Mouse (Mus musculus) MEL (cell line): ENCODE results near the gene Gp6. TPM values are rescaled to one million over a fixed set of nuclear protein-coding genes. Genes with fewer than 3 reads are reported as not detected.

ENCODE experiments used
- DNase-seq: peaks from one replicate; pipeline ENCODE4 v3.0.0; 2011; ENCODE audit warnings: low read depth, low spot score
- H3K27ac ChIP-seq: 2 replicates; pipeline ENCODE4 v1.5.1; 2012; ENCODE audit warnings: low read depth, mild to moderate bottlenecking, control low read depth, low read length, moderate library complexity; ENCODE audit not compliant: control insufficient read depth
- H3K27me3 ChIP-seq, 2 experiments: fragments of 150-350 bp in 1 of 2; sonication (generic) in 1 of 2; 2 replicates each; pipeline ENCODE4 v1.6.1; 2012; ENCODE audit warnings: low read length in 2 of 2, mild to moderate bottlenecking in 2 of 2, improper control_type of control experiment in 1 of 2, moderate library complexity in 1 of 2; ENCODE audit not compliant: insufficient read depth in 2 of 2, control insufficient read depth in 1 of 2
- H3K36me3 ChIP-seq, 2 experiments: 2 replicates each; pipeline ENCODE4 v1.6.1; 2012 to 2014; ENCODE audit warnings: low read length in 2 of 2, improper control_type of control experiment in 1 of 2, inconsistent platforms in 1 of 2, mild to moderate bottlenecking in 1 of 2; ENCODE audit not compliant: insufficient read depth in 2 of 2, control insufficient read depth in 1 of 2
- H3K4me1 ChIP-seq, 2 experiments: fragments of 150-350 bp in 1 of 2; sonication (generic) in 1 of 2; 2 replicates each; pipeline ENCODE4 v1.6.1; 2012; ENCODE audit warnings: low read length in 2 of 2, improper control_type of control experiment in 1 of 2, mild to moderate bottlenecking in 1 of 2; ENCODE audit not compliant: insufficient read depth in 2 of 2, control insufficient read depth in 1 of 2
- H3K4me3 ChIP-seq, 2 experiments: fragments of 150-350 bp in 1 of 2; sonication (generic) in 1 of 2; 2 replicates each; pipeline ENCODE4 v1.5.1; 2012; ENCODE audit warnings: low read depth in 2 of 2, low read length in 2 of 2, mild to moderate bottlenecking in 2 of 2, moderate library complexity in 2 of 2, control low read depth in 1 of 2, improper control_type of control experiment in 1 of 2; ENCODE audit not compliant: control insufficient read depth in 1 of 2, insufficient read depth in 1 of 2
- H3K79me2 ChIP-seq: 2 replicates; pipeline ENCODE4 v1.6.1; 2012; ENCODE audit warnings: mild to moderate bottlenecking, low read length, moderate library complexity; ENCODE audit not compliant: control insufficient read depth, poor library complexity, insufficient read depth
- H3K9ac ChIP-seq: 2 replicates; pipeline ENCODE4 v1.6.1; 2012; ENCODE audit warnings: low read depth, mild to moderate bottlenecking, control low read depth, low read length, moderate library complexity; ENCODE audit not compliant: control insufficient read depth, poor library complexity, severe bottlenecking
- H3K9me3 ChIP-seq: fragments of 150-350 bp; sonication (generic); replicated peaks from 2 replicates; pipeline ENCODE4 v1.6.1; 2012; ENCODE audit warnings: mild to moderate bottlenecking, low read length, improper control_type of control experiment, moderate library complexity; ENCODE audit not compliant: insufficient read depth
- CHD2 ChIP-seq: IDR thresholded peaks from 2 replicates; pipeline ENCODE4 v1.6.1; 2011; ENCODE audit warnings: low read length, improper control_type of control experiment
- CTCF ChIP-seq, 3 experiments: IDR thresholded peaks in 2 of 3; conservative IDR thresholded peaks in 1 of 3; 2 replicates each; pipeline ENCODE4 v1.5.1; 2011 to 2012; ENCODE audit warnings: low read length in 3 of 3, low read depth in 2 of 3, mild to moderate bottlenecking in 2 of 3, improper control_type of control experiment in 1 of 3, inconsistent platforms in 1 of 3, mixed read lengths in 1 of 3, moderate library complexity in 1 of 3; ENCODE audit not compliant: control insufficient read depth in 1 of 3, insufficient read depth in 1 of 3, poor library complexity in 1 of 3, severe bottlenecking in 1 of 3
- E2F4 ChIP-seq: IDR thresholded peaks from 2 replicates; pipeline ENCODE4 v1.6.1; 2011; ENCODE audit warnings: low read depth, low read length, improper control_type of control experiment, borderline replicate concordance
- GATA1 ChIP-seq: IDR thresholded peaks from 2 replicates; pipeline ENCODE4 v1.6.1; 2011; ENCODE audit warnings: low read depth, low read length, improper control_type of control experiment
- MYB ChIP-seq: IDR thresholded peaks from 2 replicates; pipeline ENCODE4 v1.6.1; 2011; ENCODE audit warnings: mild to moderate bottlenecking, low read depth, low read length, improper control_type of control experiment
- NELFE ChIP-seq: IDR thresholded peaks from 2 replicates; pipeline ENCODE4 v1.6.1; 2011; ENCODE audit warnings: low read depth, low read length, improper control_type of control experiment
- NRF1 ChIP-seq: IDR thresholded peaks from 2 replicates; pipeline ENCODE4 v1.6.1; 2014; ENCODE audit warnings: low read depth, mild to moderate bottlenecking, inconsistent platforms, low read length, improper control_type of control experiment, moderate library complexity; ENCODE audit not compliant: poor library complexity, insufficient read depth, severe bottlenecking
- POLR2AphosphoS5 ChIP-seq: IDR thresholded peaks from 2 replicates; pipeline ENCODE4 v1.6.1; 2012; ENCODE audit warnings: low read depth, borderline replicate concordance, mild to moderate bottlenecking, inconsistent platforms, low read length, moderate library complexity, mixed read lengths
- RAD21 ChIP-seq: IDR thresholded peaks from 2 replicates; pipeline ENCODE4 v1.6.1; 2011; ENCODE audit warnings: mild to moderate bottlenecking, low read depth, low read length, improper control_type of control experiment
- SIN3A ChIP-seq: IDR thresholded peaks from 2 replicates; pipeline ENCODE4 v1.6.1; 2012; ENCODE audit warnings: low read length, improper control_type of control experiment, inconsistent platforms
- SMC3 ChIP-seq: IDR thresholded peaks from 2 replicates; pipeline ENCODE4 v1.6.1; 2011; ENCODE audit warnings: low read depth, low read length, improper control_type of control experiment
- TBP ChIP-seq: IDR thresholded peaks from 2 replicates; pipeline ENCODE4 v1.8.0; 2011; ENCODE audit warnings: low read depth, low read length, improper control_type of control experiment
- USF2 ChIP-seq, 2 experiments: IDR thresholded peaks; 2 replicates each; pipeline ENCODE4 v1.6.1; 2011 to 2012; ENCODE audit warnings: improper control_type of control experiment in 2 of 2, low read length in 2 of 2, borderline replicate concordance in 1 of 2, inconsistent platforms in 1 of 2, low read depth in 1 of 2, mild to moderate bottlenecking in 1 of 2; ENCODE audit not compliant: insufficient read depth in 1 of 2
- ZC3H11A ChIP-seq: IDR thresholded peaks from 2 replicates; pipeline ENCODE4 v1.6.1; 2012; ENCODE audit warnings: low read depth, mild to moderate bottlenecking, inconsistent platforms, low read length, improper control_type of control experiment
- ZKSCAN1 ChIP-seq: IDR thresholded peaks from 2 replicates; pipeline ENCODE4 v1.6.1; 2012; ENCODE audit warnings: low read depth, mild to moderate bottlenecking, inconsistent platforms, low read length, improper control_type of control experiment, moderate library complexity
- ZMIZ1 ChIP-seq: IDR thresholded peaks from 2 replicates; pipeline ENCODE4 v1.6.1; 2012; ENCODE audit warnings: low read depth, mild to moderate bottlenecking, inconsistent platforms, low read length, improper control_type of control experiment, moderate library complexity
- ZNF384 ChIP-seq: IDR thresholded peaks from 2 replicates; pipeline ENCODE4 v1.6.1; 2012; ENCODE audit warnings: low read depth, mild to moderate bottlenecking, inconsistent platforms, low read length, improper control_type of control experiment
- polyA plus RNA-seq, 2 experiments: library from polyadenylated mRNA; stranded (reverse) in 1 of 2; unstranded in 1 of 2; fragments of >175 nt in 1 of 2; fragments of >200 nt in 1 of 2; gene quantifications; 2 replicates each; pipeline versions ENCODE4 v1.2.1 to v1.2.4; 2012; ENCODE audit warnings: low replicate concordance in 2 of 2, low read depth in 1 of 2; ENCODE audit not compliant: insufficient read length in 2 of 2, insufficient read depth in 1 of 2, missing spikeins in 1 of 2
- total RNA-seq: library from RNA; depleted of rRNA; stranded (reverse); fragments of 300-350 nt; gene quantifications from 2 replicates; pipeline ENCODE4 v1.2.3, GENCODE M21; 2012; rRNA removed

The Gp6 gene
- total RNA-seq (not detected in 2 replicates), polyA plus RNA-seq (not detected)

- Histone ChIP-seq H3K36me3 (no peaks in the 10 kb centered on the region), H3K27me3 (peaks cover 0 to 4% of the 10 kb centered on the region in 2 experiments; a peak in 1 of 4 replicates), H3K27ac (no peak within 1 kb of the TSS)
- TF ChIP-seq E2F4 (no peak), NRF1 (no peak), ZMIZ1 (no peak), GATA1 (no peak), RAD21 (no peak), CTCF (IDR thresholded peaks at IDR 0.05 in 2 of 3, conservative IDR thresholded peaks at IDR 0.05 in 1 of 3; ENCODE audit: control insufficient read depth in 1 of 3, insufficient read depth in 1 of 3, low read depth in 2 of 3, low read length in 3 of 3, poor library complexity in 1 of 3, severe bottlenecking in 1 of 3) (no peak), POLR2AphosphoS5 (no peak), MYB (no peak), SIN3A (no peak), ZNF384 (no peak), ZC3H11A (no peak), USF2 (IDR thresholded peaks at IDR 0.05; ENCODE audit: borderline replicate concordance in 1 of 2, insufficient read depth in 1 of 2, low read depth in 1 of 2, low read length in 2 of 2) (no peak), ZKSCAN1 (no peak)
- TF ChIP-seq, all 39 proteins: peak for 0
- Histone ChIP-seq H3K9ac (no peak within 1 kb of the TSS), H3K4me3 (no peak within 1 kb of the TSS), H3K79me2 (no peaks in the 10 kb centered on the region), H3K4me1 (no peaks in the 10 kb centered on the region), H3K9me3 (no peaks in the 10 kb centered on the region)
- no peak for DNase-seq
These were observed at the start of gene Gp6 for GRCm38 (mm10) chr7:4397730-4398129. Gene Gp6 (minus strand): TSS chr7:4397744.

GRCm38 (mm10) chr7:4447138-4447537, 49.6 kb upstream of the Gp6 start:
- TF ChIP-seq ZC3H11A (0 out of 2 replicates have a peak, but pooled peaks have one; percentile 23), CHD2 (no peak), TBP (no peak), RAD21 (peak; percentile 27), GATA1 (no peak), USF2 (IDR thresholded peaks at IDR 0.05; ENCODE audit: borderline replicate concordance in 1 of 2, insufficient read depth in 1 of 2, low read depth in 1 of 2, low read length in 2 of 2) (no peak), CTCF (IDR thresholded peaks at IDR 0.05 in 2 of 3, conservative IDR thresholded peaks at IDR 0.05 in 1 of 3; ENCODE audit: control insufficient read depth in 1 of 3, insufficient read depth in 1 of 3, low read depth in 2 of 3, low read length in 3 of 3, poor library complexity in 1 of 3, severe bottlenecking in 1 of 3) (peak; percentile 47 to 53 (median 50)), NELFE (no peak), SMC3 (peak; percentile 37)
- DNase-seq = peak; percentile 47
- Histone ChIP-seq H3K9me3 (no peaks in the 10 kb centered on the region), H3K27me3 (no peaks in the 10 kb centered on the region; a peak in 1 of 4 replicates), H3K79me2 (peaks cover 10% of the 10 kb centered on the region), H3K36me3 (peaks cover 0 to 5% of the 10 kb centered on the region in 2 experiments; a peak in 3 of 4 replicates), H3K27ac (no peak overlapping the region), H3K4me3 (no peak overlapping the region), H3K4me1 (peaks cover 0 to 9% of the 10 kb centered on the region in 2 experiments; a peak in 2 of 4 replicates), H3K9ac (no peak overlapping the region)
